Mouse (Mus musculus): ENCODE results near the gene Hic1.

DNA sequence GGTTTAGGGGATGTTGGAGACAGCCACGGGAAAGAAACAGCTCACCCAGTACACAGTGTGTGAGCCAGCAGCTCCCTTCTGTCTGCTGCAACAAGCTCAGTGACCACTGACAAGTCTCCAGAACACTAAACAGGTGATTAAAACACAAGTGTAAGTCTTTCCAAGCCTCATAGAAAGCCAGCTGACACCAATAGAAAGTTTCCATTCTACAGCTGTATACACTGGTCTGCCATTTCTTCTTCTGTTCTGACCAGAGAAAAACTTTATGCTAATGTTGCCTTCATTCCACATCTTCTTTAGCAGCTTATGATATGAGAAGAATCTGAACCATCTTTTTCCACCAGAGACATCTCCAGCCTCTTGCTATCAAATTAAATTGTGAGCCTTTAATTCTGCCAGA lies 48.0 kb downstream of the Hic1 start:
- TF ChIP-seq CTCF (IDR thresholded peaks at IDR 0.05; ENCODE audit: extremely low read depth, insufficient read depth, low read length), result no peak
- TF ChIP-seq POLR2A (IDR thresholded peaks at IDR 0.05; ENCODE audit: extremely low read depth, insufficient read depth, low read length), result no peak
